10 mouse cellular contexts compared by ENCODE assay signal in the genomic region with DNA sequence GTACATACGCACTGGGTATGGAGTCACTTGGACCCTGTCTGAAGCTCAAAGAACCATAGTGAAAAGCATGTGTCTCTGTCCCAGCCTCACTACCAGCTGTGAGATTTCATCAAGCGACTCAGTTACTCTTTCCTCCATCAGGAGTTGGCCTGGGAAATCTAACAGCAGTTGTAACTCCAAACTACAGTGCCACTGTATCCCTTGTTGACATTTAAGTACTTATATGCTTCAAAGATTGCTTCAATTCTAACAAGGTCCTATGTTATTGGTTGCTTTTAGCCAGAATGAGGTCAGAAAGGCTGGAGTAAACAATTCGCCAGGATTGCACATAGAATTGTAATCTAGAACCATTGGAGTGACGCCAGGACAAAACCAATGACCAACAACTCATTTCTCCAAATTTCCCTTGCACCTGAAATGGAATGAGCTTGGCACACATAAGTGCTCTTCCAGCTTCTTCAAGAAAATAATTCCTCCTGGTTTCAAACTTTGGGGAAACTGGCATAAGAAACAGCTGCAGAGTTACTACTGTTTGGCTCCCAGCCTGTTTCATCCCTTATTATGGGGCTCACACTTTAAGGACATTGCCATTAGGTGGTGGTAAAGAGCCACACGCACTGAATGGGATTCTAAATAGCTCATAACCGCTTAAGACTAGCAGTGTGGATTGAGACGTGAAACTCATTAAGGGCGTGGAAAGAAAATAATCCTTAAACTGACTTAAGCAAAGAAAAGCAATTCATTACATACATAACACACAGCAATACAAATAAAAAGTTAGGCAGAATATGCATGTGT. TPM values are rescaled to one million over a fixed set of nuclear protein-coding genes. Genes with fewer than 3 reads are reported as not detected.
A peak's percentile ranks its signal among the peaks of the same experiment; 100 is the strongest.
DNase-seq lines count a peak whose midpoint lies in the region; ATAC-seq and TF ChIP-seq lines count a peak whose summit lies in the region.
"Had no signal": no experiment of that assay in that cellular context is flagged by ENCODE, and none has a peak within 500 bp of the region (broad histone marks: within the 10 kb centered on the region; RNA-seq: fewer than 3 reads in every experiment).

No protein-coding gene starts in this region.

- H3K36me3 ChIP-seq in kidney, embryonic 16.5 days (ENCODE audit: insufficient read depth, low read length) = no peaks in the 10 kb centered on the region
- H3K36me3 ChIP-seq: neural tube, embryonic 12.5 days had no signal

- DNase-seq in cerebellum, adult 2 months = peak in 1 of 2 experiments; percentile 17
- peak; percentile 31 for DNase-seq in kidney, adult 18-20 months
- DNase-seq in adipocyte (ENCODE audit: low spot score) = peak; percentile 38
- no peak for DNase-seq in left cerebral cortex, adult 9 months (ENCODE audit: low spot score in 2 of 2)
- no peak for DNase-seq in yolk sac, embryonic 10.5 days (ENCODE audit: low spot score)
- DNase-seq: left cerebral cortex, postnatal 4 days had no signal

- no peak overlapping the region for H3K27ac ChIP-seq in cerebellum, adult 2 months (ENCODE audit: insufficient read depth, low read length)
- no peak overlapping the region for H3K27ac ChIP-seq in kidney, embryonic 16.5 days (ENCODE audit: low read length)
- H3K27ac ChIP-seq: neural tube, embryonic 12.5 days had no signal

- no peaks in the 10 kb centered on the region for H3K9me3 ChIP-seq in kidney, embryonic 16.5 days (ENCODE audit: low read length)
- H3K9me3 ChIP-seq: neural tube, embryonic 12.5 days had no signal

- no peak overlapping the region for H3K9ac ChIP-seq in kidney, embryonic 16.5 days (replicated peaks; ENCODE audit: low read length)
- H3K9ac ChIP-seq: neural tube, embryonic 12.5 days had no signal

- TF ChIP-seq CTCF in cerebellum, adult 2 months (IDR thresholded peaks at IDR 0.05; ENCODE audit: borderline replicate concordance, insufficient read depth, low read depth, low read length) = peak; percentile 20; the same call in 1 of the 2 replicates

- ATAC-seq in cerebellum, adult (ENCODE audit: insufficient number of reproducible peaks, low FRiP score, low TSS enrichment) = no peak
- ATAC-seq in kidney, embryonic 16.5 days (ENCODE audit: low FRiP score, low TSS enrichment) = no peak
- peak; percentile 65 for ATAC-seq in megakaryocyte progenitor cell, adult 5-6 weeks (replicated peaks; ENCODE audit: poor library complexity)

- H3K4me1 ChIP-seq in cerebellum, adult 2 months (ENCODE audit: control insufficient read depth, insufficient read depth, low read length) = no peaks in the 10 kb centered on the region
- H3K4me1 ChIP-seq in kidney, embryonic 16.5 days (ENCODE audit: insufficient read depth, low read length) = no peaks in the 10 kb centered on the region
- H3K4me1 ChIP-seq: neural tube, embryonic 12.5 days had no signal

- H3K4me2 ChIP-seq in kidney, embryonic 16.5 days (replicated peaks; ENCODE audit: low read depth, low read length) = no peak overlapping the region
- H3K4me2 ChIP-seq: neural tube, embryonic 12.5 days had no signal

- H3K27me3 ChIP-seq in cerebellum, adult 2 months (ENCODE audit: control insufficient read depth, insufficient read depth, low read length) = no peaks in the 10 kb centered on the region
- H3K27me3 ChIP-seq in kidney, embryonic 16.5 days (ENCODE audit: insufficient read depth, low read length) = no peaks in the 10 kb centered on the region
- H3K27me3 ChIP-seq: neural tube, embryonic 12.5 days had no signal

- no peak for TF ChIP-seq POLR2A in cerebellum, adult 2 months (IDR thresholded peaks at IDR 0.05; ENCODE audit: borderline replicate concordance, insufficient read depth, low read length)

- H3K4me3 ChIP-seq in cerebellum, adult 2 months (replicated peaks; ENCODE audit: insufficient read depth, low read depth, low read length) = no peak overlapping the region
- H3K4me3 ChIP-seq in kidney, embryonic 16.5 days (ENCODE audit: low read length) = no peak overlapping the region
- H3K4me3 ChIP-seq: neural tube, embryonic 12.5 days had no signal

- 65% methylated on average over 8 of the region's 8 CpGs for WGBS in cerebellum, adult 2 months
- WGBS in kidney, embryonic 16.5 days = 60% methylated on average over 8 of the region's 8 CpGs

RNA-seq across cellular contexts. Expression of gene Galnt14, which starts 13.8 kb away (rescaled TPM):
- polyA plus RNA-seq in cerebellum, adult 2 months (2012; rRNA removed) = 6.4 and 7.6 TPM in 2 replicates
- 18.6 and 21.4 TPM in 2 replicates for polyA plus RNA-seq in kidney, embryonic 16.5 days (2015; fragmentation: Nextera tagmentation; extraction: Ambion mirVana)
- 0.20 TPM in 1 of 2 replicates, not detected in the other for total RNA-seq in megakaryocyte progenitor cell, adult 5-6 weeks (2015)
- not detected in 2 replicates for total RNA-seq in megakaryocyte progenitor cell, adult 5-6 weeks (2017)

Comparison
In these comparisons a context has a peak if more than half of its experiments do, and no peak if none do; other contexts are left out.
1. DNase-seq: peak in kidney, adult 18-20 months (single experiment) and adipocyte (single experiment); none in left cerebral cortex, adult 9 months (0 of 2) and yolk sac, embryonic 10.5 days (single experiment).